Mouse (Mus musculus) left cerebral cortex, postnatal 14 days (tissue): ENCODE data around the gene Prg2. TPM values are rescaled to one million over a fixed set of nuclear protein-coding genes. Genes with fewer than 3 reads are reported as not detected.

ENCODE experiments used
- DNase-seq, 2 experiments: peaks; one replicate each; pipeline ENCODE4 v3.0.0; 2021 to 2022; ENCODE audit warnings: low spot score in 2 of 2, mixed read lengths in 1 of 2
- intact Hi-C: fragments of 180-260 bp; cut with DNase I; formaldehyde crosslinking; loops from one replicate; pipeline ENCODE4 v1.15.1; 2025
- total RNA-seq, 2 experiments: library from RNA; stranded (reverse); gene quantifications; 2 replicates each; pipeline ENCODE4 v1.2.3; 2021

Gene Prg2
- total RNA-seq, 2 experiments from 2014 or later: not detected

GRCm38 (mm10) chr2:84958588-84959264, 21.5 kb upstream of the Prg2 start:
- intact Hi-C loops: loop anchor here (5.0 kb wide), 1 partner anchor 49 kb away; no protein-coding TSS in a partner anchor
- no peak for DNase-seq

GRCm38 (mm10) chr2:84961300-84961699, 19.0 kb upstream of the Prg2 start:
- intact Hi-C loops: no loop called here
- no peak for DNase-seq

GRCm38 (mm10) chr2:84961901-84962300, 18.4 kb upstream of the Prg2 start:
- DNase-seq: no peak
- intact Hi-C loops: no loop called here

- intact Hi-C loops: no loop called here
- DNase-seq: no peak
Observed at GRCm38 (mm10) chr2:84962906-84963507, 17.3 kb upstream of the Prg2 start.

- no peak for DNase-seq
- intact Hi-C loops: no loop called here
Observed at GRCm38 (mm10) chr2:84964111-84964801, 16.0 kb upstream of the Prg2 start.

GRCm38 (mm10) chr2:84967318-84967991, 12.8 kb upstream of the Prg2 start:
- no peak for DNase-seq
- intact Hi-C loops: no loop called here

- intact Hi-C loops: no loop called here
- no peak for DNase-seq
Observed at GRCm38 (mm10) chr2:84975580-84975979, 4.7 kb upstream of the Prg2 start.

GRCm38 (mm10) chr2:84987930-84988329, 7.7 kb downstream of the Prg2 start, which contains the start of gene Prg3:
TSS of gene Prg3 (plus strand) at chr2:84988215.
- intact Hi-C loops: no loop called here
- no peak for DNase-seq

GRCm38 (mm10) chr2:84996376-84996775, 16.1 kb downstream of the Prg2 start:
- no peak for DNase-seq
- intact Hi-C loops: no loop called here

- intact Hi-C loops: no loop called here
Observed at GRCm38 (mm10) chr2:84999486-85000181, 19.4 kb downstream of the Prg2 start.

GRCm38 (mm10) chr2:85001497-85001896, 21.2 kb downstream of the Prg2 start:
- intact Hi-C loops: no loop called here
- DNase-seq: no peak

More at GRCm38 (mm10) chr2:84999486-85000181, 19.4 kb downstream of the Prg2 start:
- no peak for DNase-seq

GRCm38 (mm10) chr2:85002575-85002974, 22.3 kb downstream of the Prg2 start:
- DNase-seq: no peak
- intact Hi-C loops: no loop called here

- DNase-seq: peak; percentile 56 to 78
- intact Hi-C loops: no loop called here
Observed at GRCm38 (mm10) chr2:85004341-85004740, 24.1 kb downstream of the Prg2 start.

GRCm38 (mm10) chr2:85006600-85006999, 26.3 kb downstream of the Prg2 start:
- DNase-seq: no peak
- intact Hi-C loops: loop anchor here (5.0 kb wide), 2 partner anchors 49 to 119 kb away; partner anchors contain the start of gene Rtn4rl2

- peak in 1 of 2 experiments; percentile 22 for DNase-seq
- intact Hi-C loops: loop anchor here (5.0 kb wide), 2 partner anchors 50 to 120 kb away; partner anchors contain the start of gene Rtn4rl2
Observed at GRCm38 (mm10) chr2:85007729-85008128, 27.5 kb downstream of the Prg2 start.

- intact Hi-C loops: loop anchor here (5.0 kb wide), 2 partner anchors 52 to 122 kb away; partner anchors contain the start of gene Rtn4rl2
- no peak for DNase-seq
Observed at GRCm38 (mm10) chr2:85009212-85009611, 29.0 kb downstream of the Prg2 start.

GRCm38 (mm10) chr2:85011906-85012604, 31.8 kb downstream of the Prg2 start:
- intact Hi-C loops: no loop called here
- DNase-seq: no peak

- intact Hi-C loops: no loop called here
- peak; percentile 18 to 49 for DNase-seq
Observed at GRCm38 (mm10) chr2:85012679-85013078, 32.4 kb downstream of the Prg2 start.
